Mouse (Mus musculus) neural tube, embryonic 11.5 days (tissue): Measurements from ENCODE around the gene Zc3h4. TPM values are rescaled to one million over a fixed set of nuclear protein-coding genes. Genes with fewer than 3 reads are reported as not detected.

Experiments
- ATAC-seq: fragments of 200-750 bp; cut with Nextera tagmentation; 2 replicates; pipeline ENCODE4 v1.8.0; 2017; ENCODE audit warnings: moderate number of reproducible peaks, mild to moderate bottlenecking, moderate TSS enrichment, moderate library complexity; ENCODE audit not compliant: insufficient read depth, low FRiP score, low TSS enrichment
- DNase-seq: peaks from one replicate; pipeline ENCODE4 v3.0.0-alpha.2; 2015; ENCODE audit warnings: low spot score
- H3K27ac ChIP-seq: fragments of 300-500 bp; sonication (generic); 2 replicates; pipeline ENCODE4 v1.5.1; 2014; ENCODE audit warnings: low read depth, mild to moderate bottlenecking, low read length
- H3K27me3 ChIP-seq: fragments of 300-500 bp; sonication (generic); 2 replicates; pipeline ENCODE4 v1.6.1; 2014; ENCODE audit warnings: mild to moderate bottlenecking, low read length, mixed read lengths; ENCODE audit not compliant: control insufficient read depth, insufficient read depth
- H3K36me3 ChIP-seq: fragments of 300-500 bp; sonication (generic); 2 replicates; pipeline ENCODE4 v1.6.1; 2014; ENCODE audit warnings: mild to moderate bottlenecking, low read length, moderate library complexity, mixed read lengths; ENCODE audit not compliant: control insufficient read depth, insufficient read depth
- H3K4me1 ChIP-seq: fragments of 300-500 bp; sonication (generic); 2 replicates; pipeline ENCODE4 v1.6.1; 2014; ENCODE audit warnings: low read length, mixed read lengths; ENCODE audit not compliant: control insufficient read depth, insufficient read depth
- H3K4me2 ChIP-seq: fragments of 300-500 bp; sonication (generic); 2 replicates; pipeline ENCODE4 v1.6.1; 2014; ENCODE audit warnings: low read depth, mild to moderate bottlenecking, moderate library complexity
- H3K4me3 ChIP-seq: fragments of 300-500 bp; sonication (generic); 2 replicates; pipeline ENCODE4 v1.5.1; 2014; ENCODE audit warnings: low read depth, low read length
- H3K9ac ChIP-seq: fragments of 300-500 bp; sonication (generic); 2 replicates; pipeline ENCODE4 v1.6.1; 2014; ENCODE audit warnings: mild to moderate bottlenecking, low read length
- H3K9me3 ChIP-seq: fragments of 300-500 bp; sonication (generic); 2 replicates; pipeline ENCODE4 v1.6.1; 2016; ENCODE audit warnings: low read length; ENCODE audit not compliant: control insufficient read depth
- WGBS: fragments of 180-500 bp; shearing (Covaris S2); extraction: QIAGEN DNeasy Blood & Tissue Kit; methylation state at CpG from one replicate; pipeline ENCODE4 v1.1.7; 2014; 5-methylcytosine and 5-hydroxymethylcytosine counted together
- polyA plus RNA-seq: library from polyadenylated mRNA; unstranded; fragments of >200 nt; fragmentation: Nextera tagmentation; extraction: Ambion mirVana; gene quantifications from 2 replicates; pipeline ENCODE4 v1.2.1, GENCODE M21; 2014

Zc3h4 gene
- polyA plus RNA-seq, 1 experiment from 2014 or later: 17.3 TPM

GRCm38 (mm10) chr7:16441241-16441640 lies 40.5 kb downstream of the Zc3h4 start:
- DNase-seq (no peak), ATAC-seq (no peak)
- Histone ChIP-seq H3K9me3 (no peaks in the 10 kb centered on the region), H3K4me1 (no peaks in the 10 kb centered on the region), H3K4me3 (no peak overlapping the region), H3K27me3 (no peaks in the 10 kb centered on the region), H3K9ac (no peak overlapping the region), H3K27ac (no peak overlapping the region), H3K4me2 (no peak overlapping the region), H3K36me3 (no peaks in the 10 kb centered on the region; the same call in 1 of the 2 replicates)

- Histone ChIP-seq H3K4me3 (no peak overlapping the region), H3K36me3 (peaks cover 2% of the 10 kb centered on the region; the same call in 1 of the 2 replicates), H3K9me3 (no peaks in the 10 kb centered on the region), H3K27ac (no peak overlapping the region), H3K4me1 (no peaks in the 10 kb centered on the region), H3K27me3 (no peaks in the 10 kb centered on the region), H3K9ac (no peak overlapping the region), H3K4me2 (no peak overlapping the region)
- DNase-seq (no peak), ATAC-seq (no peak)
- 87% methylated on average over 6 of the region's 6 CpGs for WGBS
These were observed 50.9 kb downstream of the Zc3h4 start for GRCm38 (mm10) chr7:16451656-16452055.

GRCm38 (mm10) chr7:16452587-16453073 lies 51.9 kb downstream of the Zc3h4 start, which contains the start of gene Tmem160:
TSS of gene Tmem160 (plus strand) at chr7:16452779.
- Histone ChIP-seq H3K27ac (0 out of 2 replicates have a peak within 1 kb of the TSS, but pooled peaks have one; percentile 27), H3K27me3 (no peaks in the 10 kb centered on the region), H3K4me2 (peak within 1 kb of the TSS; percentile 94), H3K36me3 (peaks cover 2% of the 10 kb centered on the region; the same call in 1 of the 2 replicates), H3K9me3 (no peaks in the 10 kb centered on the region), H3K9ac (peak within 1 kb of the TSS; percentile 75), H3K4me1 (no peaks in the 10 kb centered on the region), H3K4me3 (peak within 1 kb of the TSS; percentile 76)
- 1% methylated on average over 30 of the region's 30 CpGs for WGBS
- DNase-seq (peak; percentile 85), ATAC-seq (peak; percentile 95)

- Histone ChIP-seq H3K36me3 (peaks cover 2% of the 10 kb centered on the region; the same call in 1 of the 2 replicates), H3K4me2 (peak overlapping the region; percentile 94), H3K9me3 (no peaks in the 10 kb centered on the region), H3K27ac (0 out of 2 replicates have a peak overlapping the region, but pooled peaks have one; percentile 27), H3K27me3 (no peaks in the 10 kb centered on the region), H3K4me3 (peak overlapping the region; percentile 76), H3K4me1 (no peaks in the 10 kb centered on the region), H3K9ac (peak overlapping the region; percentile 75)
- peak; percentile 82 for ATAC-seq
- DNase-seq: peak; percentile 75
- 0% methylated on average over 23 of the region's 23 CpGs for WGBS
These were observed 52.5 kb downstream of the Zc3h4 start for GRCm38 (mm10) chr7:16453118-16453711.

- peaks cover 2% of the 10 kb centered on the region; the same call in 1 of the 2 replicates for H3K36me3 ChIP-seq
- no peak for DNase-seq
- WGBS: 92% methylated on average over 14 of the region's 14 CpGs
- H3K9ac ChIP-seq: no peak overlapping the region
- H3K4me2 ChIP-seq: no peak overlapping the region
- H3K27me3 ChIP-seq: no peaks in the 10 kb centered on the region
- no peak for ATAC-seq
- H3K27ac ChIP-seq: no peak overlapping the region
- no peaks in the 10 kb centered on the region for H3K9me3 ChIP-seq
- H3K4me3 ChIP-seq: no peak overlapping the region
- H3K4me1 ChIP-seq: no peaks in the 10 kb centered on the region
These were observed 54.3 kb downstream of the Zc3h4 start for GRCm38 (mm10) chr7:16455016-16455415.

- DNase-seq (no peak), ATAC-seq (no peak)
- Histone ChIP-seq H3K27me3 (no peaks in the 10 kb centered on the region), H3K36me3 (peaks cover 2% of the 10 kb centered on the region; the same call in 1 of the 2 replicates), H3K4me3 (no peak overlapping the region), H3K9me3 (no peaks in the 10 kb centered on the region), H3K4me1 (no peaks in the 10 kb centered on the region), H3K9ac (no peak overlapping the region), H3K27ac (no peak overlapping the region), H3K4me2 (no peak overlapping the region)
- 82% methylated on average over 5 of the region's 5 CpGs for WGBS
These were observed 55.6 kb downstream of the Zc3h4 start for GRCm38 (mm10) chr7:16456289-16456688.

- H3K36me3 ChIP-seq: no peaks in the 10 kb centered on the region; the same call in 1 of the 2 replicates
- H3K27ac ChIP-seq: no peak overlapping the region
- H3K4me1 ChIP-seq: no peaks in the 10 kb centered on the region
- no peaks in the 10 kb centered on the region for H3K27me3 ChIP-seq
- no peak overlapping the region for H3K4me2 ChIP-seq
- no peak overlapping the region for H3K4me3 ChIP-seq
- H3K9me3 ChIP-seq: no peaks in the 10 kb centered on the region
- WGBS: 75% methylated on average over 13 of the region's 13 CpGs
- no peak for DNase-seq
- no peak overlapping the region for H3K9ac ChIP-seq
- no peak for ATAC-seq
These were observed 59.9 kb downstream of the Zc3h4 start for GRCm38 (mm10) chr7:16460566-16460965.

GRCm38 (mm10) chr7:16461151-16461550 lies 60.4 kb downstream of the Zc3h4 start:
- WGBS: 59% methylated on average over 6 of the region's 6 CpGs
- no peaks in the 10 kb centered on the region for H3K9me3 ChIP-seq
- H3K4me1 ChIP-seq: no peaks in the 10 kb centered on the region
- H3K36me3 ChIP-seq: no peaks in the 10 kb centered on the region
- no peak overlapping the region for H3K9ac ChIP-seq
- no peak for ATAC-seq
- DNase-seq: no peak
- no peak overlapping the region for H3K4me2 ChIP-seq
- no peak overlapping the region for H3K27ac ChIP-seq
- no peak overlapping the region for H3K4me3 ChIP-seq
- no peaks in the 10 kb centered on the region for H3K27me3 ChIP-seq

GRCm38 (mm10) chr7:16461705-16462104 lies 61.0 kb downstream of the Zc3h4 start:
- Histone ChIP-seq H3K9me3 (no peaks in the 10 kb centered on the region), H3K4me3 (no peak overlapping the region), H3K36me3 (no peaks in the 10 kb centered on the region), H3K27ac (no peak overlapping the region), H3K4me1 (no peaks in the 10 kb centered on the region), H3K27me3 (no peaks in the 10 kb centered on the region), H3K9ac (no peak overlapping the region), H3K4me2 (no peak overlapping the region)
- 74% methylated on average over 6 of the region's 6 CpGs for WGBS
- DNase-seq: no peak
- ATAC-seq: no peak
